Mouse (Mus musculus) adrenal gland, postnatal 10 days (tissue): ENCODE measurements around the gene Rassf6. TPM values are rescaled to one million over a fixed set of nuclear protein-coding genes. Genes with fewer than 3 reads are reported as not detected.
A peak's percentile ranks its signal among the peaks of the same experiment; 100 is the strongest.
"Not testable (repeated sequence)": the region's sequence is repeated elsewhere in the genome, so short reads cannot be mapped to it uniquely, and the experiment has no call there.

Source experiments
- DNase-seq: peaks from one replicate; pipeline ENCODE4 v3.0.0; 2021; ENCODE audit warnings: mixed read lengths
- total RNA-seq, 2 experiments: library from RNA; stranded (reverse); gene quantifications; 2 replicates each; pipeline ENCODE4 v1.2.3; 2021

Gene Rassf6
- total RNA-seq, 2 experiments from 2014 or later = 4.8 to 7.0 TPM

DNA sequence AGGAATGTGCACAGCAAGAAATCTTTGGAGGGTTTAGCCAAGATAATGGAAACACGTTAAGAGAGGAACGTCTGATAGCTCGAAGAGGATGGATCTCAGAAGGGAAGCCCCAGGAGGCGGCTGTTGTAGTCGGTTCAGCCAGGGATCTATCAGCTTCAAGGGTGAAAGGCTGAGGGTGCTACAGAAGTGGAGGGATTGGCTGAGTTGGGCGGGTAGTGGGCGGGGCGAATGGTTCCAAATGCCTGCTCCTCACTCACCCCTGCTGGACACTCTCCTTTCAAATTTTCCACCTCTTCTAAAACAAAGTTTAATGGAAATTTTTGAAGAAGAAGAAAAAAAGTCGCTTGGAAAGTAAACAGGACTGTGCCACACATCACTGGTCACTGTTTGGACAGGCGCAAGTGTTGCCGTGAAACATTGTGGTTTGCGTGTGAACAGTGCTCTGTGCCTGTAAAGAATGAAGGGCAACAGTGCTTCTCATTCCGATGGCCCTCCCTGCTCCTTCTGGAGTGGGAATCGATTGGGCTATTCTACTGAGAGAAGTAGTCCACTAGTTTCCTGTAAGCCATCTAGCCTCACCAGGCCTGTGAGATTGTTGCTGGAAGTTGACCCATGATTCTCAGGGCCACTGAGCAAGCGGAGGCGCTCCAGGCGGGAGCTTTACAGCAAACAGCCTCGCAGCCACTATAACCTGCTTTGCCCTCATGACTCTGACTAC lies 15.6 kb downstream of the Rassf6 start:
- DNase-seq = no peak

DNA sequence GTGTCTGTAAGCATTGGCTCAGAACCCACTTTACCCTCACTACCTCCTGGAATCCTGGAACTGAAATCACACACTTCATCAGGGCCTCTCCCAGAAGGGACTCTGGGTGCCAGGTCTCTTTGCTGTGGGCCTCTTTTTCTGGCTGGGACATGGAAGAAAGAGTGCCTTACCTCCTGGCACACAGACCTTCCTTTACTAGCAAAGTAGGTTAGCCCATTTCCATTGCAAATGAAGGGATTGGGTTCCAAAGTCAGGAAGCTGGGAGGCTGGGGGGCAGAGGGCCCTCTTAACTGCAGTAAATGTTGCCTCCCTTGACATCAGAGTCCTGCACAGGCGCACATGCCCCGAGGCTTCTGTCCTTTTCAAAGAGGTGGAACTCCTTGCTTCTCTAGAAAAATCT lies 17.2 kb downstream of the Rassf6 start:
- DNase-seq = peak; percentile 15

DNA sequence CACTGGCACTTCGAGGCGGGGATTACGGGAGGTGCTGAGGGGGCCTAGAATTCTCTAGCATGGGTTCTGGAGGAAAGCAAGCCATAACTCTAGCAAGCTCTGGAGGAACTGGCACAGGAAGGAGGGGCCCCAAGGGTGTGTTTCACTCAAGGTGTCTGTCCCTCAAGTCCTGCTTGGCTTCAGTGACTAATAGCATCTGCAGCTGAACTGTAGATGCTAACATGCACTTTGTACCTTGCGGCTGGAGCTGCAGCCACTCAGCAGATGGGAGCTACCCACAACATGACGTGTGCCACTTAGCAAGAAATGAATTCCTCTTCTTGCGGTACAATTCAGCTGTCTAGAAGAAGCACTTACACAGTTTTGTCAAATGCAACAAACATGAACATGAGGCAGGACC lies 18.7 kb downstream of the Rassf6 start:
- no peak for DNase-seq

DNA sequence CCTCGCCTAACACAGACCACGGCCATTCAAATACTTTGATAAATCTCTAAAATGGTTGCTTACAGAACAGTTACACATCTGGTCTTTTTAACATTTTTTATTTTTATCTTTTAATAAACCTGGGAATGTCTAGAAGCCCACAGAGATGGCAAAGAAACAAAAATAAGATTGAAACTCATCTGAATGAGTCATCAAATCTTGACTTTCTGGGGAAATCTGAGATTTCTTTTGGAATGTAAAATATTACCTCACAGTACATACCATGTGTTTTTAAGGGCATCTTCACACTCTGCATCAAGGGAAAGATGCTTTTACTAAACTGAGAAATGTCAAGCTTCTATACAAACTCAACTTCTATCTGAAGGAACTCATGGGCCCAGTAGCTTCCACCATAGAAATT lies 19.1 kb downstream of the Rassf6 start:
- DNase-seq = no peak

DNA sequence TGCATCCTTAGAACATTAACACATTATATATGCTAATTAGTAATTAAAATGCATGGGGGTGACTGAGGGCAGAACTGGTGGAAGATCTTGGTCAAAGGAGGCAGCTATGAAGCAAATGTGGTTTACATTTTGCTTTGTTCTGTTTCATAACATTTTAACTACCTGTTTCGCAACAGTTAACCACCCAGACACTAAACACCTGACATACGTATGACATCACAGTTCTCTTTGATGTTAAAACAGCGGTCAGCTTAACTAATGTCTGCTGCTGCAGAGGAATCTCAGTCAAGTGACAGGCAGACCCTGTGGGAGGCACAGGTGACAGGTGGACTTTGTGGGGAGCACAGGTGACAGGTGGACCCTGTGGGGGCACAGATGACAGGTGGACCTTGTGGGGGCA lies 22.6 kb downstream of the Rassf6 start:
- DNase-seq = no peak

DNA sequence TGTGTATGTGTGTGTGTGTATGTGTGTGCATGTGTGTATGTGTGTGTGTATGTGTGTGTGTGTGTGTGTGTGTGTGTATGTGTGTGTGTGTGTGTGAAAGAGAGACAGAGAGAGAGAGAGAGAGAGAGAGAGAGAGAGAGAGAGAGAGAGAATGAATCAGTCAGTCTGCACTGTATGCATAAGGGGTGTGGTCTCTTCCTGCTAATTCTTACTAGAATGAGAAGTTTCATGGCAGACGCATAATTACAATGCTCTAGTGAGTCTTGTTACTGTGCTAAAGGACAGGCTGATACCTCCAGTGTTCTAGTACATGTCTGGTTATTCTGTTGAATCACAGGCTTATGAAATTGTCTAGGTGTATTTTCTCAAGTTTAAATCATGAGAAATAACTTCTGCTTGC lies 27.7 kb downstream of the Rassf6 start:
- not testable (repeated sequence) for DNase-seq

DNA sequence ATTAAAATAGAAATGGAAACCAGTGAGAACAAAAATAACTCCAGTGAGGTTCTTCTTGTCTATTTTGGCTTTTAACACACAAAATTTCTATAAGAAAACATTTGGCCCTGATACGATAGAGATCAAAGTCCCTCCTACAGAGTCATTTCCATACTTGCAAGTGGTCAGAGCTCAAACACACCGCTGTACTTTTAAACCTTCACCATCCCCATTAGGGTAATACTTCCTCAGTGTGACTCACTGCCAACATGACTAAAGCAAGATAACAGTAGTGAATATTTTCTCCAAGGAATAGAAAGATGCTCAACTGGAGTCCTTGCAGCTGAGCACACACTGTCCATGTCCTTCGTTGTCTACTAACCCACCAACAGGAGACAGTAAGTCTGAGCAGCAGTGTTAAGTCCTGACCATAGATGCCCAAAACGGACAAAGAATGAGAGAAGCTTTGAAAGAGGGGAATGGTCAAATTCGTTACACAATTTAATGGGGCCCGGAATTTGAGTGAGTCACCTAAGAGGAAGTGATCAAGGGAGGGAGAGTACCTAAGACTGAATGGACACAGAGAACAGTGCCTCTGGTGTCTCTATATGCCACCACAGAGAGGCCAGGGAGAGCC lies 28.4 kb downstream of the Rassf6 start:
- DNase-seq = no peak

DNA sequence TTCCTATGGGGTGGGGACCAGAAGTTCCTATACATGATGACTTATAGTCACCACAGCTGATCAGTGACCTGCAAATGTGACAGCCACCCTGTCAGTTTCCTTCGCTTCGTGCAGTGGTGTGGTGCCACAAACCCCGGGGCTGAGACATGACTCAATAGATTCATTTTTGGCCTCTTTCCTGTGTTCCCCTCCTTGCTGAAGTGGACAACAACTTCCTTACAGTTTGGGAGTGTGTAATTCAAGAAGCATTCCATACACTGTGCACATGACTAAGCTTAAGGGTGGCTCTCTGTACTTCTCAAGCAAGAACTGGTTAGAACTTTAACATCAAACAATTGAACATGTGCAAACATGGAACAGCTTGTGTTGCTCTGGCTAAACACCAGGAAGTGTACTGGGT lies 29.1 kb downstream of the Rassf6 start:
- no peak for DNase-seq

DNA sequence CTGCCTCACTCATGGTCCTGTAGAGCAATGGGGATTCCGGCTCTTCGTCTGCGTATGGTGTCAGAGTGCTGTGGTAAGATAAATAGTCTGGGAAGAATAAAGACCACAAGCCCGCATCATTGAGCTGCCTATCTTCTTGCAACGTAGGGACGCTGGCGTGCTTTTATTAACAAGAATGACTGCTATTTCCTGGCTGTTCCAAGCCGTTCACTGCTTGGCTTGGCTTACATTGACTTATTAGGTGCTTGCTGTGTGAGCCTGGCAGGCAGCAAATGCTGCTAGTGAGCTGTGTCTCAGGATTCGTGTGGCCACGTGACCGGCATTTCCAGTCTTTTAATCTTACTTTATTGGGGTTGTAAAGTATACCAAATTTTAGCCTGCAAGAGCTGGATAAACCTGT lies 31.6 kb downstream of the Rassf6 start:
- no peak for DNase-seq

DNA sequence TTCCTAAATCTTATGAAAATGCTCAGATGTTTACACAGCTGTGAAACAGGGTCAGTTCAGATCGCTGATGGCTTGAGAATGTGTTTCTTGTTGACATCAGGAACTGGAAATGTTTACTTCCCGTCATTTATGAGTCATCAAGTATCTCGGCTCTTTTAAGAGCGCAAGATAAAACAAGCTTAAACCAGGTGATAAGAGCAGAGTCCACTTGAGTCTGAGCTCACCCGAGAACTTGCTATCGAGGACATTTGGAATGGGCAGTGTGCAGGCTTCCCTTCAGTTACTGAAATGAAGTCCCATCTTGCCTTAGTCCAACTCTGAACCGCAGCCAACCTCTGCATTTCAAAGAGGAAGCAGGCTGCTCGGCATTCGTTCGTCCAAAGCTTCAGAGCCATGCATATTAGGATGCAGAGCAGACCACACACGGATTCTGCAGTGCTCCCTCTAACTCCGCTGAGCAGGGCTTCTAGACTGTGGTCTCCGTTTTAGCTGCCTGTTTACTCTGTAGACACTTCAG lies 37.0 kb downstream of the Rassf6 start:
- no peak for DNase-seq

DNA sequence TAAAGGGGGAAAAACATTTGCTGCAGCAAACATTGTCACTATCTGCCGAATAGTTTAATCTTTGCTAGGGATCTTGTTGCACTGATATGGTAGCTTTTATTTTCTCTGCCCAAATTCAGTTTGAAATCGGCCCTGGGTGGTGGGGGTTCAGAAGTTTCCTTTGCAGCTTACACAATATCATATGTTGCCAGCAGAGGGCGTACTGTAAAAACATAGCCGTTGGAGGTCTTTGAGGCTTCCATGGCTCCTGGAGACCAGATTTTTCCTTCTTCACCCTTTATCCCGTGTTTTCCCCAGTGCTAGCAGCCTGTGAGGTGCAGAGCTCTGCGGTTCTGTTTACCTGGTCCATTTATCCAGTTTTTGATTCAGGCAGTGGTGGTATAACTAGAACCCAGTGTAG lies 39.0 kb downstream of the Rassf6 start:
- peak; percentile 63 for DNase-seq

DNA sequence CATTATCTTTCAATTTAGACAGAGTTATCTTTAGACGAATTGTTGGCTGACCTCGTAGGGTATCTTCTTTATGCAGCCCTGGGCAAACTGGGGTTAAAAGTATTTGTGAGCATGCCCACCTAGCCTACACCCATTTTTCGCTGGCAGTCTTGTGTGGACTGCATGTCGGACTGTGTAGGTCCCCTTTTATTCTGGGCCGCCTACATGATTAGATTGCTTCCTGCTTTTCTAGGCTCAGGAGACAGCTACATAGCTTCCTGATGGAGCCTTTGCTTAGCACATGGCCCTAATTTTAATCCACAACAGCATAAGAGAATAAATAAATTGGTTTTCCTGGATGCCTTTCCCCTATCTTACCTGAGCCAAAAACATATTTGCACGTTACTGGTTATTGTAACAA lies 44.3 kb downstream of the Rassf6 start:
- DNase-seq = no peak

DNA sequence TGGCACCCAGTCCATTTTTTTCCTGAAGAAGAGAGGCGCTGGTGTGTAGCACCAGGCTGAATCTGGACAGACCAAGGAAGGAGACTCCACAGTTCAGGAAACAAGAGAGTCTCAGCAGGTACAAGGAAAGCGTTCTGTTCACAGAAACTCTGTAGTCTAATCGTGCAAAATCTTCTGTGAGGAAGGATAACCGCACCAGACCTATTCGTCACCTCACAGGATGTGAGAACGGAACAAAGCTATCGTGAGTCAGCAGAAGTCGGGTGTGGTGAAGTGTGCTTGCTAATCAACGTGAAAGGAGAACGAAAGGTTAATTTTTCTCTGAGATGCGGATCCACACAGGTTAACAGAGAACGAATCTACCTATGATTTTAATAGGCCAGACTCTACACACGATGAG lies 45.5 kb downstream of the Rassf6 start:
- no peak for DNase-seq

DNA sequence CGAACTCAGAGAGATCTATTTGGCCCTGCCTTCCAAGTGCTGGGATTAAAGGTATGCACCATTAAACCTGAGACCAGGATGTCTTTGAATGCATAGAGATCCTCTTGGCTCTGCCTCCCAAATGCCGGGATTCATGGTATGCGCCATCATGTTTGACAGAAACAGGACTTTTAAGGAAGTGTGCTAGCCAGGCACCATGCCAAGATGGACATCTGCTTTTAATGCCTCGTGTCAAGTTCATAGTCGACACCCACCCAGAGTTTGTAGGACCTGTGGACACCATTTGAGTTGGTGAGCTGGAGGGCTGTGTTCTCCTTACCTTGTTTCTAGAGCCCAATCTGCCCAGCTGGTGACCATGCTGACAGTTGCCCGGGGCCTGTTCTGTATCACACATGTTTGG lies 48.5 kb downstream of the Rassf6 start:
- no peak for DNase-seq

DNA sequence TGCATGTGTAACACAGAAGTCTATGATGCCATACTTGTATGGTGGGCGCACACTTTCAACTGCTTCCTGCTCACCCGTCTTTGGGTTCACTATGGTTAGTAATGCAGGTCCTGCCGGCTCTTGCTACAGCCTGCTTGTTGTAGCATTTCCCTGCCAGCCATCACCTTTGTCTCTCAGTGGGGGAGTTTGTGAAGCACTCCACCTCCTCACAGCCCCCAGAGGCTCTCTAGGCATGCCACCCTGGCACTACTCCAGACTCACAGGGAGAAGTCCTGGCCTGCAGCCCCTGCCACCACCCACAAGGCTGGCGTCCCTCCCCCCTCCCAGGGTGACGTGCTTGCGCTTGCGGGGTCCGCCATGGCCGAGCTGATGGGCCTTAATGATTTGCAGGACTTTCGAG lies 49.8 kb downstream of the Rassf6 start:
- no peak for DNase-seq

DNA sequence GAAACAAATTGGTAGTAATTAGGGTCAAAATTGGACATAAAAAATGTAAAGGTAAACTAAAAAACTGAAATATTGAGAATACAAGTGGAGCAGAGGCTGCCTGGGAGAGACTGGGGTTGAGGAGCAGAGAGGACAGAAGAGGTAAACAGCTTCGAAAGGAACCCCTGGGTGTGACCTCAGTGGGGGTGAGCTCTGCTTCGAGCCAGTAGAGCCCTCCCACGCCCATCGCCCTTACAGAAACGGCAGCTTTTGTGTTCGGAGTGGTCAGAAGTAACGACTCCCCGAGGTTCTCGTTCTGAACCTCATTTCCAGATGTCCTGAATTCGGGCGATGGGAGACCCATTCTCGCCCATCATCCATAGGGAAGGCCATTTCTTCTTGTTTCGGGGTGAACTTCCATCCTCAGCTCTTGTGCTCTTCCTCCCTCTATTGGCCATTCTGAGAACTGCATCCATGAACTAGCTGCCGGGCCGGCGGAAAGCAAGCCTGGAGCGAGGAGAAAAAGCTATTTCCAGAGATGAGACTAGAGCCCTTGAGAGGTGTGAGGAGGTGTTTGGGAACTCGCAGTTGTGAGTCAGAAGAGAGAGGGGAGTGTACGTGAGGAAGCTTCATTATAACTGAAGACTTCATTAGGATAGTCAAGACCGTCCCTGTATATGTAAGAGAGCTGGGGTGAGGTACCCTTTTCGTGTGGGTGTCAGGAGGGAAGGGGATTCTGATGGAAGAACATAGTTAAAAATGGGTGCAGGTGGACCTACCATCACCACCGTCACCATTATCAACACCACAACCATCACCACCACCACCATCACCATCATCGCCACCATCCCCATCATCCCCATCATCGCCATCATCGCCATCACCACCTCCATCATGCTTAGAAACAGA lies 51.5 kb downstream of the Rassf6 start:
- DNase-seq = peak; percentile 76

DNA sequence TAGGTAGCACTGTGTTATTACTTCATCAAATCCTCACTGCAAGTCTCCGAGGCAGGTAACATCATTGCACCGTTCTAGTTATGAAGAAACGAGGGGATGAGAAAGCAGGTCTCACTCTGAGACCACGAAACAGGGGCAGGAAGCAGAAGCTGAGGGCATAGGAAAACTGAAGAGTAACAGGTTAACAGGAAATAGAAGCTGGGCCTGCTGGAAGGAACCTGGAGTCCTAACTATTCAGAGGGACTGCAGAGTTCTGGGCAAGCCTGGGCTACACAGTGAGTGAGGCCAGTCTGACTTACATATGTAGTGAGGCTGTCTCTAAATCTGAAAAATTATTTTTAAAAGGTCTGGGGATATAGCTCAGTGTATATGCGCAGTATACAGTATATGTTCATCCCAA lies 52.4 kb downstream of the Rassf6 start:
- no peak for DNase-seq

DNA sequence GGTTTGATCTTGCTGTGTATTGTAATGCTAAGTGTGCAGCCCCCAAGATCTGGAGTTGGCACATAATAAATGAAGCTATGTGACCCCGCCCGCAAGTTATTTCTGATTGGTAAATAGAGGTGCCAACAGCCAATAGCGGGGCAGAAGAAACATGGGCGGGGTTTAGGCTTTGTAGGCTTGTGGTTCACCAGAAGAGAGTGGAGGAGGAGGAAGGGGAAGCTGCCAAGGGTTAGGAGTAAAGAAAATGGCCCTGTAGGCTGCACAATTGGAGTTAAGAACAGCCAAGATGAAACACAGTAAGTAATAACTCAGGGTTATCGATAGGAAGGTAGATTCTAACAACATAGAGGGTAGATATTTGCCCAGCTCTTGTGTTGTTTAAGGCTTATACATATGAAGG lies 53.9 kb downstream of the Rassf6 start:
- no peak for DNase-seq

DNA sequence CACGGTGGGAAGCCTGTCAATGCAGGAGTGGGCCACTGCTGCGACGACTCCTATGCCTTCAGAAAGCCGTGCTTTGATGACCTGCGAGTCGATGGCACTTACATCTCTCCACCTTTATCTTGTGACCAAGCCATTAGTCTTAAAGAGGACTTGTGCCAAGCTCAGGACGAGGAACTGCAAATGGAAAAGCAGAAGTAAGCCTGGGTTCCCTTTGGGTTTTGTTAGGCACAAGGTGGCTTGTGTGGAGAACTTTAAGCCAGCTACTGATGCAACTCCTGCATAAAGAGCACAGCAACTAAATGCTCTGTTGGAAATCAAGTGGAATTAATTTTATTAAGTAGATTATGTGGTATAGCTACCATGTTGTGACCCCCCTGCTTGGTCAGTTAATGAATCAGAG lies 55.7 kb downstream of the Rassf6 start:
- DNase-seq = no peak

DNA sequence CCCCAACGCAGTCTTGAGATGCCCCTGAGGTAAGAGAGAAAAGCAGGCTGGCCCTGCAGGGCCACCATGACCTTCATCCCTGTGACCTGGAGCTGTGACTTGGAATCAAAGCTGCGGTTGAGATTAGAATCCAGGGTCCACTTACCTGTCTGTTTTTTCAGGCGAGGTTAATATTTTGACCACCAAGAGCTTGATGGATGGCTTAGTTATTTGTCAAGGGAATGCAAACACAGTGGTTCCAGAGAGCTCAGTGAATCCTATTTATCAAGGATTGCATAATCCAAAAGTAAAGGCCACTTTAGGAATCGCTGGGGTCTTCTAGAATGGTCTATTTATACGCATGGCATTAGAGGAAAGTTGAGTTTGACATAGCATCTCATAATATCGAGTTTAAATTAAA lies 58.3 kb downstream of the Rassf6 start:
- no peak for DNase-seq

DNA sequence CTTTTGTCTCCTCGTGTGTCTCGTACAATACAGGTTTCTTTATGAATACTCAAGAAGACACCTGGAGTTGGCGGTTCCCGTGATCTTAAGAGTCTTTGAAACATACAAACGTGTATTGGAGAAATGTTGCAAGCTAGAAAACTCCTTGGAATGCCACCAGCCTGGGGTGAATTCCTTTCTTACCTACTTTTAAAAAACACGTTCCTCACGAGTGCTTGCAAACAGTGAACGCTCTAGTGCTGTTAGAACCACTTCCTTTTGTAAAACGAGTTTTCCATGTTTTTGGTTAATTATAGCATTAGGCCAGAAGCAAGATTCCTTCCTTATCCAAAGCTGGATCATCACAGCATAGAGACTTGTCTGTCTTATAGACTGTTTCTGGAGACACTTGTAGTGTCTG lies 60.9 kb downstream of the Rassf6 start:
- DNase-seq = no peak

DNA sequence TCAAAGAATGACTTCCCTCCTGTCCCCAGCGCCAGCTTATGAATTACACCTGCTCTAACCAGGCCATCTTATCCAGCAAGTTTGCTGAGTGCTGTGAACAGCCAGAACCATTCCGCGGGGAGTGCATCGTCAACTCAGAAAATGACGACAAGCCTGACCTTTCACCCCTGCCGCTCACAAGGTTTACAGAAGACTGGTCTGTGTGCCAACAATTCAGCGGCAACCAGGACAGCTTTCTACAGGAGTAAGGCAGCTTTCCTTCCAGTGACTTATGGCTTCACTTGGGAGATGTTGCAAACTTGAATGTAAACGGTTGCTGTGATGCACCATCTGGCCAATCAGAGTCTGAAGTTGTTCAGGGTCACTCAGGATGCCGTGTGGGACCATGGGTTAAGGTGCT lies 62.7 kb downstream of the Rassf6 start:
- peak; percentile 44 for DNase-seq

DNA sequence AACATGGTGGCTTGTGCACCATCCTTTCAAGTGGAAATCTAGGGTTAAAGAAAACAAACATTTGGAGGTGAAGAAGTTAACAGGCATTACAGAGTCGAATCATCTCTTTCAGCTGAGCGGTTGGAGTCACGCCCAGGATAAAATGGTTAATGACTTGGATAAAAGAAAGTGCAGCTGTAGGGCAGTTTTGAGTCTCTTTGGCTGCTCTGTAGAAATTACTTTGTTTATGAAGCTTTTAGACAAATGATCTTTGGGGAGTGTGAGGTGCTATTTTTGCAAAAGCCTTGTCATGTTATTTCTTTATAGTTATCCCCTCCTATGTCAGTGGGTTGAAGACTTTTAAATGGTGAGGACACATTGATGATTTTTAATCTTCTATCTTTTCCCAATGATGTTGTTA lies 69.2 kb downstream of the Rassf6 start:
- DNase-seq = no peak
